Mouse (Mus musculus) hindbrain, embryonic 10.5 days (tissue): ENCODE results near the gene Gm5891. TPM values are rescaled to one million over a fixed set of nuclear protein-coding genes. Genes with fewer than 3 reads are reported as not detected.
"Not testable (repeated sequence)": the region's sequence is repeated elsewhere in the genome, so short reads cannot be mapped to it uniquely, and the experiment has no call there.

ENCODE experiments used
- DNase-seq: peaks from one replicate; pipeline ENCODE4 v3.0.0-alpha.2; 2017; ENCODE audit warnings: low spot score
- H3K27ac ChIP-seq: fragments of 300-500 bp; sonication (generic); 2 replicates; pipeline ENCODE4 v1.5.1; 2016; ENCODE audit warnings: mild to moderate bottlenecking, moderate library complexity
- H3K27me3 ChIP-seq: fragments of 300-500 bp; sonication (generic); 2 replicates; pipeline ENCODE4 v1.6.1; 2016; ENCODE audit warnings: mild to moderate bottlenecking; ENCODE audit not compliant: poor library complexity, insufficient read depth, severe bottlenecking
- H3K36me3 ChIP-seq: fragments of 300-500 bp; sonication (generic); 2 replicates; pipeline ENCODE4 v1.6.1; 2016; ENCODE audit warnings: mild to moderate bottlenecking, moderate library complexity
- H3K4me1 ChIP-seq: fragments of 300-500 bp; sonication (generic); replicated peaks from 2 replicates; pipeline ENCODE4 v1.6.1; 2016; ENCODE audit warnings: mild to moderate bottlenecking
- H3K4me3 ChIP-seq: fragments of 300-500 bp; sonication (generic); 2 replicates; pipeline ENCODE4 v1.5.1; 2016; ENCODE audit warnings: mild to moderate bottlenecking, moderate library complexity
- H3K9me3 ChIP-seq: fragments of 300-500 bp; sonication (generic); 2 replicates; pipeline ENCODE4 v1.6.1; 2016; ENCODE audit warnings: mild to moderate bottlenecking, moderate library complexity
- WGBS: fragments of 180-500 bp; shearing (Covaris S2); methylation state at CpG from one replicate; pipeline ENCODE4 v1.1.7; 2016; 5-methylcytosine and 5-hydroxymethylcytosine counted together
- polyA plus RNA-seq: library from polyadenylated mRNA; unstranded; fragments of >200 nt; fragmentation: Nextera tagmentation; extraction: Ambion mirVana; gene quantifications from 2 replicates; pipeline ENCODE4 v1.2.1, GENCODE M21; 2016

Gm5891 gene
- not detected in 2 replicates for polyA plus RNA-seq

- H3K27me3 ChIP-seq, H3K4me3 ChIP-seq, H3K27ac ChIP-seq, H3K9me3 ChIP-seq, H3K4me1 ChIP-seq, H3K36me3 ChIP-seq, DNase-seq: not testable (repeated sequence)
- WGBS: no CpG with 5 or more reads among the region's 1 CpGs
Measured at GRCm38 (mm10) chr7:21921191-21921590, at the start of gene Gm5891. Gene Gm5891, minus strand, starts transcription at chr7:21921291.

Other genes starting within 250 kb of the Gm5891 start
- gene Gm4175, start 159.8 kb downstream of the Gm5891 start, polyA plus RNA-seq: not detected in 2 replicates
- gene Gm4177, start 124.6 kb downstream of the Gm5891 start, polyA plus RNA-seq: not detected in 2 replicates
- not detected in 2 replicates for gene Vmn1r135, start 88.9 kb downstream of the Gm5891 start, polyA plus RNA-seq
- not detected in 2 replicates for gene Gm5725, start 77.0 kb downstream of the Gm5891 start, polyA plus RNA-seq
- gene Vmn1r137, start 73.3 kb upstream of the Gm5891 start, polyA plus RNA-seq: not detected in 2 replicates
- not detected in 2 replicates for gene Vmn1r138, start 107.6 kb upstream of the Gm5891 start, polyA plus RNA-seq
- not detected in 2 replicates for gene Gm6176, start 135.0 kb upstream of the Gm5891 start, polyA plus RNA-seq
- not detected in 2 replicates for gene Vmn1r139, start 147.8 kb upstream of the Gm5891 start, polyA plus RNA-seq
- not detected in 2 replicates for gene Gm16451, start 197.0 kb upstream of the Gm5891 start, polyA plus RNA-seq
- not detected in 2 replicates for gene Gm10666, start 213.4 kb upstream of the Gm5891 start, polyA plus RNA-seq
- not detected in 2 replicates for gene Vmn1r142, start 242.7 kb upstream of the Gm5891 start, polyA plus RNA-seq